Mouse (Mus musculus): Measurements from ENCODE around the gene Hus1. TPM values are rescaled to one million over a fixed set of nuclear protein-coding genes. Genes with fewer than 3 reads are reported as not detected.
A peak's percentile ranks its signal among the peaks of the same experiment; 100 is the strongest.

The Hus1 gene
- polyA plus RNA-seq, 1 experiment from 2014 or later = 6.4 TPM

DNA sequence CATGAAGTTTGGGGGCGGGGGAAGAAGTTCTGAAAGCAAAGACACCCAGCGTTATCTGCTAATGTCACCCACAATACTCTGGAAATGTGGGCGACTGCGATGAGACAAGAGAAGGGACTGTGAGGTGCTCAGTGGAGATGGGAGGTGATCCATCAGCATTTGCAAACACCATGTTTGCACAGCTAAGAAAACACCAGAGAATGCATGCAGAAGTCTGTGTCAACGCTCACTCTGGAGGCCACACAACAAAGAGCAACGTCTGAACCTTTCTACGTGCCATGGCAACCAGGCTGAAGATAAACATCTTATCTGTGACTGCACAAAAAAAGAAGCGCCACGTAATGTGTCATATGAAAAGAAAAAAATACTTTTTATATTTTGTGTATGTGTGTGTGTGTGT is 40.5 kb downstream of the Hus1 start:
- no peak overlapping the region for H3K4me2 ChIP-seq (replicated peaks; ENCODE audit: low read depth, low read length)
- H3K9ac ChIP-seq (replicated peaks; ENCODE audit: low read depth) = no peak overlapping the region
- H3K27me3 ChIP-seq (replicated peaks; ENCODE audit: insufficient read depth, low read length) = no peaks in the 10 kb centered on the region
- ATAC-seq (no peak), DNase-seq (ENCODE audit: low spot score) (no peak)
- H3K4me3 ChIP-seq (ENCODE audit: low read depth, low read length) = no peak overlapping the region
- TF ChIP-seq CTCF (IDR thresholded peaks at IDR 0.05) (no peak), EP300 (IDR thresholded peaks at IDR 0.05) (no peak)
- no peaks in the 10 kb centered on the region for H3K36me3 ChIP-seq (ENCODE audit: insufficient read depth, low read length)
- WGBS = 39% methylated on average over 9 of the region's 9 CpGs
- no peaks in the 10 kb centered on the region for H3K9me3 ChIP-seq (ENCODE audit: low read length)
- no peak overlapping the region for H3K27ac ChIP-seq (ENCODE audit: low read length)
- no peaks in the 10 kb centered on the region for H3K4me1 ChIP-seq (ENCODE audit: insufficient read depth, low read depth, low read length)

DNA sequence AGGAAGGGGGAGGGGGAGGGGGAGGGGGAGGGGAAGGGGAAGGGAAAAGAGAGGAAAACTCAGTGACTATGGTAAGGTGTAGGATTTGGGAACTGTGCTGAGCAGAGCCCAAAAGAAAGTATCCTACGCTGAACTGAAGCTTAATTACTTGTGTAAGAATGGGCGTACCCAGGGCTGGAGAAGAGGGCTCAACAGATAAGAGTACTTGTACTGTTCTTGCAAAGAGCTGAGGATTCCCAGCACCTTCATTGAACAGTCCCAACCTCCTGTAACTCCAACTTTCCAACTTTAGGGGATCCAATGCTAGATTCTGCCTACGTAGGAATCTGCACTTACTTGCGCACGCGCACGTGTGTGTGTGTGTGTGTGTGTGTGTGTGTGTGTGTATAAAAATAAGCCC is 42.9 kb downstream of the Hus1 start:
- 96% methylated on average over 7 of the region's 7 CpGs for WGBS
- no peaks in the 10 kb centered on the region for H3K4me1 ChIP-seq (ENCODE audit: insufficient read depth, low read depth, low read length)
- TF ChIP-seq EP300 (IDR thresholded peaks at IDR 0.05) (no peak), CTCF (IDR thresholded peaks at IDR 0.05) (no peak)

DNA sequence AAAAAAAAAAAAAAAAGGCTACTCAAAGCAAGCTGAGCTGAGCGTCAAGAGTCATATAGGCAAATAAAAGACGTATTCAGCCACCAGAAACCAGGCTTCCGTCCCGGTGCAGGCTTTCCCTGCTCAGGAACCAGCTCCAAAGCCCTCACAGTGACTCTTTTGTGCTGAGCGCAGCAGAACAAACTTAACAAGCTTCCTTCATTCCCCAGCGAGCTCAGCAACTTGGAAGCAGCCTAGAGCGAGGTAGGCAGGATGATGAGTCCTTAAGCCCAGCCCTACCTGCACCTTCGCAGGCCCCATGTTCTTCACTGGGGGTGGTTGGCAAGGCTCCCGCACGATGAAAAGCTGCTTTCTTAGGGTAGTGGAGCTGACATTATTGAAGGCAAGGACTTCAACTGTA is 52.4 kb downstream of the Hus1 start:
- no peak overlapping the region for H3K9ac ChIP-seq (replicated peaks; ENCODE audit: low read depth)
- TF ChIP-seq CTCF (IDR thresholded peaks at IDR 0.05) (no peak), EP300 (IDR thresholded peaks at IDR 0.05) (no peak)
- no peak overlapping the region for H3K4me3 ChIP-seq (ENCODE audit: low read depth, low read length)
- WGBS = 51% methylated on average over 10 of the region's 10 CpGs
- no peak overlapping the region for H3K4me2 ChIP-seq (replicated peaks; ENCODE audit: low read depth, low read length)
- H3K9me3 ChIP-seq (ENCODE audit: low read length) = no peaks in the 10 kb centered on the region
- no peaks in the 10 kb centered on the region for H3K36me3 ChIP-seq (ENCODE audit: insufficient read depth, low read length)
- H3K27me3 ChIP-seq (replicated peaks; ENCODE audit: insufficient read depth, low read length) = no peaks in the 10 kb centered on the region
- no peaks in the 10 kb centered on the region for H3K4me1 ChIP-seq (ENCODE audit: insufficient read depth, low read depth, low read length)
- DNase-seq (ENCODE audit: low spot score) (peak; percentile 19), ATAC-seq (no peak)
- no peak overlapping the region for H3K27ac ChIP-seq (ENCODE audit: low read length)

More for the DNA sequence above, 42.9 kb downstream of the Hus1 start:
- DNase-seq (ENCODE audit: low spot score) (no peak), ATAC-seq (no peak)
- H3K27me3 ChIP-seq (replicated peaks; ENCODE audit: insufficient read depth, low read length) = no peaks in the 10 kb centered on the region
- H3K36me3 ChIP-seq (ENCODE audit: insufficient read depth, low read length) = no peaks in the 10 kb centered on the region
- no peak overlapping the region for H3K9ac ChIP-seq (replicated peaks; ENCODE audit: low read depth)
- no peak overlapping the region for H3K27ac ChIP-seq (ENCODE audit: low read length)
- no peaks in the 10 kb centered on the region for H3K9me3 ChIP-seq (ENCODE audit: low read length)
- no peak overlapping the region for H3K4me3 ChIP-seq (ENCODE audit: low read depth, low read length)
- H3K4me2 ChIP-seq (replicated peaks; ENCODE audit: low read depth, low read length) = no peak overlapping the region

DNA sequence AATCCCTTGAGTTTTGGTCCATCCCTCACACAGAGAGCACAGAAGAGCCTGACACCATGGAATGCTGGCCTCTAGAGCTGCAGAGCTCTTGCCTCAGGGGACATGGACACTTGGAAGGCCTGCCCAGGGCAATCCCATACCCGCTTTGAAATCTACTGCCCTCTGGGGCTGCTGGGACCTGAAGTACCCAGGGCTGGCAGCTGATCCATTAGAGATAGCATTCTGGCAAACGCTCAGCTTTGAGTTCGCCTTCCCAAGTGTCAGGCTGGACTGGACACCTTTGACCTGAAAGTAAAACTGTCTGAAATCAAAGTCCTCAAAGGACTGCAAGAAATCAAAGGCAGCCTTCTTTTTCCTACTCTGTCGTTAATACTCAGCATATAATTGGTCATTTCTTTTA is 52.9 kb downstream of the Hus1 start:
- H3K9ac ChIP-seq (replicated peaks; ENCODE audit: low read depth) = no peak overlapping the region
- H3K27ac ChIP-seq (ENCODE audit: low read length) = no peak overlapping the region
- no peaks in the 10 kb centered on the region for H3K36me3 ChIP-seq (ENCODE audit: insufficient read depth, low read length)
- 34% methylated on average over 4 of the region's 4 CpGs for WGBS
- no peak for DNase-seq (ENCODE audit: low spot score)
- H3K4me3 ChIP-seq (ENCODE audit: low read depth, low read length) = no peak overlapping the region
- TF ChIP-seq CTCF (IDR thresholded peaks at IDR 0.05) (no peak), EP300 (IDR thresholded peaks at IDR 0.05) (no peak)
- H3K4me1 ChIP-seq (ENCODE audit: insufficient read depth, low read depth, low read length) = no peaks in the 10 kb centered on the region
- no peaks in the 10 kb centered on the region for H3K27me3 ChIP-seq (replicated peaks; ENCODE audit: insufficient read depth, low read length)
- H3K9me3 ChIP-seq (ENCODE audit: low read length) = no peaks in the 10 kb centered on the region
- ATAC-seq = no peak
- H3K4me2 ChIP-seq (replicated peaks; ENCODE audit: low read depth, low read length) = no peak overlapping the region

DNA sequence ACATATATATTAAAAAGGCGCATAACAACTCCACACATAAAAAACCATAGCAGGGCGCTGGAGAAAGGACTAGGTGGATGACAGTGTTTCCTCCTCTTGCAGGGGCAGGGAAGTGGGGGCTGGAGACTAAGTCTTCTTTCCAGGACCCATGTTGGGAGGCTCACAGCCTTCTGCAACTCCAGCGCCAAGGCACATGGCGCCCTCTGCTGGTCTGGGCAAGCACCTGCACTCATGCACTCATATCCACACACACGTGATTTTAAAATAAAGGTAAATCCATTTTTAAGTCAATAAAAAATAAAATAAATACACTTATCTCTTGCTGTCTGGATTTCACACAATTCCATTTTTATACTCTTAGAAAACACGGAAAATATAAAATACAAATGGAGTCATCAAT is 54.0 kb downstream of the Hus1 start:
- WGBS = 69% methylated on average over 6 of the region's 6 CpGs
- Histone ChIP-seq H3K4me1 (ENCODE audit: insufficient read depth, low read depth, low read length) (no peaks in the 10 kb centered on the region), H3K9me3 (ENCODE audit: low read length) (no peaks in the 10 kb centered on the region), H3K27ac (ENCODE audit: low read length) (no peak overlapping the region), H3K36me3 (ENCODE audit: insufficient read depth, low read length) (no peaks in the 10 kb centered on the region), H3K27me3 (replicated peaks; ENCODE audit: insufficient read depth, low read length) (no peaks in the 10 kb centered on the region), H3K9ac (replicated peaks; ENCODE audit: low read depth) (no peak overlapping the region), H3K4me2 (replicated peaks; ENCODE audit: low read depth, low read length) (no peak overlapping the region), H3K4me3 (ENCODE audit: low read depth, low read length) (no peak overlapping the region)
- DNase-seq (ENCODE audit: low spot score) (peak; percentile 36), ATAC-seq (no peak)
- TF ChIP-seq EP300 (IDR thresholded peaks at IDR 0.05) (no peak), CTCF (IDR thresholded peaks at IDR 0.05) (peak; percentile 72)

DNA sequence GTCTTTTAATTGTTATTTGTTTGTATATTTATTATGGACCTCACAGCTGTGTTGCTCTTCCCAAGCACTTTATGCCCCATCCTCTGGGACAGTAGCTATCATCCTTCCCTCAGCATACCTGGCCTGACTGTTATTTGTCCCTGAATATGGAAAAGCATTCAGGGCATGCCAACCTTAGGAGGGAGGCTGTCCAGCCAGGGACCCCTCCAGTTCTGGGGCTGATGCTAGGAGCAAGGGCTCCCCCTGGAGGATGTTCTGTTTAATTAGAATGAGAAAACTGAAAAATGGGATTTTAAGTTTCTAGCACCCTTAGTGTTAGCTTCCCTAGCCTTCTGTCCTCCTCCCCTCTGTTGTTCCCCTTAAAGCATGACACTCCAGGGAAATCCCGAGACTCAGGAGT is 55.3 kb downstream of the Hus1 start:
- Histone ChIP-seq H3K9me3 (ENCODE audit: low read length) (no peaks in the 10 kb centered on the region), H3K27me3 (replicated peaks; ENCODE audit: insufficient read depth, low read length) (no peaks in the 10 kb centered on the region), H3K9ac (replicated peaks; ENCODE audit: low read depth) (no peak overlapping the region), H3K36me3 (ENCODE audit: insufficient read depth, low read length) (no peaks in the 10 kb centered on the region), H3K27ac (ENCODE audit: low read length) (no peak overlapping the region), H3K4me1 (ENCODE audit: insufficient read depth, low read depth, low read length) (no peaks in the 10 kb centered on the region), H3K4me2 (replicated peaks; ENCODE audit: low read depth, low read length) (no peak overlapping the region), H3K4me3 (ENCODE audit: low read depth, low read length) (no peak overlapping the region)
- 0 out of 2 replicates have a peak, but pooled peaks have one; percentile 12 for ATAC-seq
- TF ChIP-seq EP300 (IDR thresholded peaks at IDR 0.05) = no peak
- TF ChIP-seq CTCF (IDR thresholded peaks at IDR 0.05) = peak; percentile 67
- 3% methylated on average over 1 of the region's 1 CpGs for WGBS
- peak; percentile 45 for DNase-seq (ENCODE audit: low spot score)
